Mouse (Mus musculus) A20 (cell line): Measurements from ENCODE around the gene Foxp1.

Experiments used
- DNase-seq: peaks from one replicate; pipeline ENCODE4 v3.0.0-alpha.2; 2011; ENCODE audit warnings: low read depth, low spot score

Foxp1 gene

GRCm38 (mm10) chr6:98996346-98996745 is 526.2 kb downstream of the Foxp1 start:
- peak; percentile 58 for DNase-seq

GRCm38 (mm10) chr6:98995681-98996080 is 526.8 kb downstream of the Foxp1 start:
- DNase-seq = no peak

- peak; percentile 85 for DNase-seq
These were observed 527.6 kb downstream of the Foxp1 start for GRCm38 (mm10) chr6:98994902-98995301.

- DNase-seq = peak; percentile 81
These were observed 528.3 kb downstream of the Foxp1 start for GRCm38 (mm10) chr6:98994104-98994787.

- DNase-seq = peak; percentile 82
These were observed 529.3 kb downstream of the Foxp1 start for GRCm38 (mm10) chr6:98993231-98993630.

- peak; percentile 83 for DNase-seq
These were observed 529.8 kb downstream of the Foxp1 start for GRCm38 (mm10) chr6:98992772-98993147.

- no peak for DNase-seq
These were observed 530.4 kb downstream of the Foxp1 start for GRCm38 (mm10) chr6:98991900-98992771.

- no peak for DNase-seq
These were observed 534.9 kb downstream of the Foxp1 start for GRCm38 (mm10) chr6:98987533-98988169.

- peak; percentile 41 for DNase-seq
These were observed 537.1 kb downstream of the Foxp1 start for GRCm38 (mm10) chr6:98985452-98985851.

GRCm38 (mm10) chr6:98984626-98985025 is 537.9 kb downstream of the Foxp1 start:
- peak; percentile 40 for DNase-seq

- no peak for DNase-seq
These were observed 538.5 kb downstream of the Foxp1 start for GRCm38 (mm10) chr6:98984026-98984425.

GRCm38 (mm10) chr6:98983311-98983838 is 539.1 kb downstream of the Foxp1 start:
- no peak for DNase-seq

- DNase-seq = peak; percentile 80
These were observed 541.3 kb downstream of the Foxp1 start for GRCm38 (mm10) chr6:98981265-98981664.

- no peak for DNase-seq
These were observed 542.1 kb downstream of the Foxp1 start for GRCm38 (mm10) chr6:98980432-98980831.

- DNase-seq = no peak
These were observed 542.5 kb downstream of the Foxp1 start for GRCm38 (mm10) chr6:98980001-98980400.

- DNase-seq = no peak
These were observed 544.7 kb downstream of the Foxp1 start for GRCm38 (mm10) chr6:98977806-98978205.

- DNase-seq = no peak
These were observed 546.6 kb downstream of the Foxp1 start for GRCm38 (mm10) chr6:98975918-98976317.

GRCm38 (mm10) chr6:98973433-98973832 is 549.1 kb downstream of the Foxp1 start:
- no peak for DNase-seq

- no peak for DNase-seq
These were observed 550.1 kb downstream of the Foxp1 start for GRCm38 (mm10) chr6:98972404-98972803.

GRCm38 (mm10) chr6:98959333-98959732 is 563.2 kb downstream of the Foxp1 start:
- DNase-seq = no peak

- peak; percentile 36 for DNase-seq
These were observed 565.9 kb downstream of the Foxp1 start for GRCm38 (mm10) chr6:98956522-98957169.

GRCm38 (mm10) chr6:98955706-98956105 is 566.8 kb downstream of the Foxp1 start:
- no peak for DNase-seq
